Mouse (Mus musculus) embryonic facial prominence, embryonic 10.5 days (tissue): ENCODE measurements around the gene Pik3cb. TPM values are rescaled to one million over a fixed set of nuclear protein-coding genes. Genes with fewer than 3 reads are reported as not detected.

Experiments used
- DNase-seq: peaks from one replicate; pipeline ENCODE4 v3.0.0-alpha.2; 2017; ENCODE audit warnings: low spot score
- H3K27ac ChIP-seq: fragments of 300-500 bp; sonication (generic); replicated peaks from 2 replicates; pipeline ENCODE4 v1.5.1; 2016; ENCODE audit warnings: mild to moderate bottlenecking
- H3K27me3 ChIP-seq: fragments of 300-500 bp; sonication (generic); replicated peaks from 2 replicates; pipeline ENCODE4 v1.6.1; 2016; ENCODE audit warnings: low read depth, mild to moderate bottlenecking; ENCODE audit not compliant: poor library complexity, severe bottlenecking
- H3K36me3 ChIP-seq: fragments of 300-500 bp; sonication (generic); replicated peaks from 2 replicates; pipeline ENCODE4 v1.6.1; 2016; ENCODE audit warnings: mild to moderate bottlenecking, moderate library complexity
- H3K4me1 ChIP-seq: fragments of 300-500 bp; sonication (generic); 2 replicates; pipeline ENCODE4 v1.6.1; 2016
- H3K4me3 ChIP-seq: fragments of 300-500 bp; sonication (generic); 2 replicates; pipeline ENCODE4 v1.5.1; 2016; ENCODE audit warnings: mild to moderate bottlenecking, moderate library complexity
- H3K9me3 ChIP-seq: fragments of 300-500 bp; sonication (generic); 2 replicates; pipeline ENCODE4 v1.6.1; 2016; ENCODE audit warnings: mild to moderate bottlenecking
- WGBS: fragments of 180-500 bp; shearing (Covaris S2); methylation state at CpG from one replicate; pipeline ENCODE4 v1.1.7; 2016; 5-methylcytosine and 5-hydroxymethylcytosine counted together
- polyA plus RNA-seq: library from polyadenylated mRNA; unstranded; fragments of >200 nt; fragmentation: Nextera tagmentation; extraction: Ambion mirVana; gene quantifications from 2 replicates; pipeline ENCODE4 v1.2.1, GENCODE M21; 2016

Pik3cb gene
- polyA plus RNA-seq, 1 experiment from 2014 or later = 1.3 TPM

- Histone ChIP-seq H3K27me3 (no peaks in the 10 kb centered on the region), H3K4me1 (no peaks in the 10 kb centered on the region)
- 45% methylated on average over 7 of the region's 7 CpGs for WGBS
Observed at GRCm38 (mm10) chr9:99062544-99062943, 77.9 kb downstream of the Pik3cb start.

GRCm38 (mm10) chr9:99057751-99058150 lies 82.7 kb downstream of the Pik3cb start:
- peaks cover 19% of the 10 kb centered on the region; the same call in 1 of the 2 replicates for H3K36me3 ChIP-seq
- H3K27me3 ChIP-seq = no peaks in the 10 kb centered on the region
- no peaks in the 10 kb centered on the region for H3K4me1 ChIP-seq
- no peak overlapping the region for H3K27ac ChIP-seq
- no peaks in the 10 kb centered on the region for H3K9me3 ChIP-seq
- no peak overlapping the region for H3K4me3 ChIP-seq
- DNase-seq = no peak
- 90% methylated on average over 3 of the region's 3 CpGs for WGBS

More at GRCm38 (mm10) chr9:99062544-99062943, 77.9 kb downstream of the Pik3cb start:
- Histone ChIP-seq H3K4me3 (no peak overlapping the region), H3K27ac (no peak overlapping the region), H3K9me3 (no peaks in the 10 kb centered on the region), H3K36me3 (peaks cover 24% of the 10 kb centered on the region; the same call in 1 of the 2 replicates)
- DNase-seq = peak; percentile 85

- no peaks in the 10 kb centered on the region for H3K27me3 ChIP-seq
- no peaks in the 10 kb centered on the region for H3K9me3 ChIP-seq
- no peak overlapping the region for H3K27ac ChIP-seq
- WGBS = 66% methylated on average over 6 of the region's 6 CpGs
- H3K4me1 ChIP-seq = no peaks in the 10 kb centered on the region
- H3K4me3 ChIP-seq = no peak overlapping the region
- peaks cover 14% of the 10 kb centered on the region for H3K36me3 ChIP-seq
- DNase-seq = no peak
Observed at GRCm38 (mm10) chr9:99049760-99050159, 90.7 kb downstream of the Pik3cb start.

- 73% methylated on average over 1 of the region's 1 CpGs for WGBS
- no peak overlapping the region for H3K4me3 ChIP-seq
- H3K27me3 ChIP-seq = no peaks in the 10 kb centered on the region
- no peaks in the 10 kb centered on the region for H3K4me1 ChIP-seq
- no peaks in the 10 kb centered on the region for H3K9me3 ChIP-seq
- H3K36me3 ChIP-seq = peaks cover 16% of the 10 kb centered on the region
- no peak overlapping the region for H3K27ac ChIP-seq
- DNase-seq = no peak
Observed at GRCm38 (mm10) chr9:99048724-99049250, 91.6 kb downstream of the Pik3cb start.

GRCm38 (mm10) chr9:99044761-99045160 lies 95.7 kb downstream of the Pik3cb start:
- Histone ChIP-seq H3K9me3 (no peaks in the 10 kb centered on the region), H3K4me1 (no peaks in the 10 kb centered on the region), H3K4me3 (no peak overlapping the region), H3K36me3 (peaks cover 25% of the 10 kb centered on the region), H3K27me3 (no peaks in the 10 kb centered on the region), H3K27ac (no peak overlapping the region)
- WGBS = 88% methylated on average over 8 of the region's 8 CpGs
- DNase-seq = no peak

- no peaks in the 10 kb centered on the region for H3K27me3 ChIP-seq
- 91% methylated on average over 4 of the region's 4 CpGs for WGBS
- DNase-seq = no peak
- peaks cover 31% of the 10 kb centered on the region for H3K36me3 ChIP-seq
- H3K9me3 ChIP-seq = no peaks in the 10 kb centered on the region
- H3K4me3 ChIP-seq = no peak overlapping the region
- no peaks in the 10 kb centered on the region for H3K4me1 ChIP-seq
- H3K27ac ChIP-seq = no peak overlapping the region
Observed at GRCm38 (mm10) chr9:99042641-99043040, 97.8 kb downstream of the Pik3cb start.

GRCm38 (mm10) chr9:99041994-99042393 lies 98.4 kb downstream of the Pik3cb start:
- H3K4me3 ChIP-seq = no peak overlapping the region
- no peaks in the 10 kb centered on the region for H3K4me1 ChIP-seq
- H3K27me3 ChIP-seq = no peaks in the 10 kb centered on the region
- H3K9me3 ChIP-seq = no peaks in the 10 kb centered on the region
- DNase-seq = no peak
- H3K36me3 ChIP-seq = peaks cover 31% of the 10 kb centered on the region
- 86% methylated on average over 9 of the region's 9 CpGs for WGBS
- no peak overlapping the region for H3K27ac ChIP-seq

GRCm38 (mm10) chr9:99035575-99035974 lies 104.8 kb downstream of the Pik3cb start, which contains the start of gene Gm1123:
Gm1123 (minus strand) TSS chr9:99035715.
- no peak within 1 kb of the TSS for H3K4me3 ChIP-seq
- 82% methylated on average over 12 of the region's 12 CpGs for WGBS
- peaks cover 12% of the 10 kb centered on the region; the same call in 1 of the 2 replicates for H3K36me3 ChIP-seq
- no peaks in the 10 kb centered on the region for H3K27me3 ChIP-seq
- DNase-seq = no peak
- H3K4me1 ChIP-seq = peaks cover 4% of the 10 kb centered on the region; the same call in 1 of the 2 replicates
- no peak within 1 kb of the TSS for H3K27ac ChIP-seq
- no peaks in the 10 kb centered on the region for H3K9me3 ChIP-seq

- H3K4me3 ChIP-seq = no peak overlapping the region
- H3K9me3 ChIP-seq = no peaks in the 10 kb centered on the region
- DNase-seq = no peak
- WGBS = 89% methylated on average over 8 of the region's 8 CpGs
- H3K36me3 ChIP-seq = 0 out of 2 replicates have a peak, but pooled peaks cover 4% of the 10 kb centered on the region
- no peak overlapping the region for H3K27ac ChIP-seq
- no peaks in the 10 kb centered on the region for H3K27me3 ChIP-seq
- peaks cover 4% of the 10 kb centered on the region; the same call in 1 of the 2 replicates for H3K4me1 ChIP-seq
Observed at GRCm38 (mm10) chr9:99034111-99034510, 106.3 kb downstream of the Pik3cb start.

- Histone ChIP-seq H3K4me1 (peaks cover 4% of the 10 kb centered on the region; the same call in 1 of the 2 replicates), H3K4me3 (no peak overlapping the region), H3K36me3 (0 out of 2 replicates have a peak, but pooled peaks cover 4% of the 10 kb centered on the region), H3K27me3 (no peaks in the 10 kb centered on the region), H3K9me3 (no peaks in the 10 kb centered on the region), H3K27ac (no peak overlapping the region)
- DNase-seq = no peak
- 82% methylated on average over 8 of the region's 8 CpGs for WGBS
Observed at GRCm38 (mm10) chr9:99032031-99032430, 108.4 kb downstream of the Pik3cb start.

GRCm38 (mm10) chr9:99021751-99022150 lies 118.7 kb downstream of the Pik3cb start:
- no peak for DNase-seq
- no peak overlapping the region for H3K4me3 ChIP-seq
- H3K9me3 ChIP-seq = no peaks in the 10 kb centered on the region
- H3K36me3 ChIP-seq = no peaks in the 10 kb centered on the region
- no peak overlapping the region for H3K27ac ChIP-seq
- no peaks in the 10 kb centered on the region for H3K4me1 ChIP-seq
- 85% methylated on average over 4 of the region's 4 CpGs for WGBS
- H3K27me3 ChIP-seq = 0 out of 2 replicates have a peak, but pooled peaks cover 3% of the 10 kb centered on the region

- Histone ChIP-seq H3K4me3 (no peak overlapping the region), H3K27ac (no peak overlapping the region), H3K27me3 (0 out of 2 replicates have a peak, but pooled peaks cover 3% of the 10 kb centered on the region), H3K4me1 (no peaks in the 10 kb centered on the region), H3K36me3 (no peaks in the 10 kb centered on the region), H3K9me3 (no peaks in the 10 kb centered on the region)
- 33% methylated on average over 5 of the region's 5 CpGs for WGBS
- DNase-seq = no peak
Observed at GRCm38 (mm10) chr9:99021166-99021565, 119.3 kb downstream of the Pik3cb start.

- Histone ChIP-seq H3K4me3 (no peak overlapping the region), H3K27me3 (0 out of 2 replicates have a peak, but pooled peaks cover 3% of the 10 kb centered on the region), H3K4me1 (peaks cover 2% of the 10 kb centered on the region), H3K9me3 (no peaks in the 10 kb centered on the region), H3K27ac (no peak overlapping the region), H3K36me3 (no peaks in the 10 kb centered on the region)
- 82% methylated on average over 6 of the region's 6 CpGs for WGBS
- DNase-seq = no peak
Observed at GRCm38 (mm10) chr9:99017679-99018078, 122.7 kb downstream of the Pik3cb start.
